Mouse (Mus musculus): ENCODE measurements around the gene Slc44a4. TPM values are rescaled to one million over a fixed set of nuclear protein-coding genes. Genes with fewer than 3 reads are reported as not detected.
"Not testable (repeated sequence)": the region's sequence is repeated elsewhere in the genome, so short reads cannot be mapped to it uniquely, and the experiment has no call there.

Gene Slc44a4
- polyA plus RNA-seq, 1 experiment from 2014 or later, result 0.08 TPM

- peak; percentile 92 for ATAC-seq (ENCODE audit: low FRiP score, low read depth)
- peak within 1 kb of the TSS; percentile 41; the same call in 1 of the 2 replicates for H3K9ac ChIP-seq (replicated peaks)
- WGBS, result under 1% methylated on average over 31 of the region's 33 CpGs
Observed at GRCm38 (mm10) chr17:34972069-34972749, 57.9 kb downstream of the Slc44a4 start, which contains the start of the genes Hspa1a and Hspa1l. Hspa1a (minus strand) TSS chr17:34972156. Hspa1l (plus strand) TSS chr17:34972703.

GRCm38 (mm10) chr17:34975581-34976492, 61.6 kb downstream of the Slc44a4 start:
- Histone ChIP-seq H3K36me3 (no peaks in the 10 kb centered on the region), H3K9ac (replicated peaks) (no peak overlapping the region), H3K9me3 (no peaks in the 10 kb centered on the region), H3K4me2 (replicated peaks) (no peak overlapping the region), H3K4me3 (no peak overlapping the region), H3K4me1 (peaks cover 9% of the 10 kb centered on the region), H3K27me3 (peaks cover 18% of the 10 kb centered on the region; the same call in 1 of the 2 replicates), H3K27ac (replicated peaks) (no peak overlapping the region)
- no peak for ATAC-seq (ENCODE audit: low FRiP score, low read depth)
- 84% methylated on average over 3 of the region's 3 CpGs for WGBS

More at GRCm38 (mm10) chr17:34972069-34972749, 57.9 kb downstream of the Slc44a4 start, which contains the start of the genes Hspa1a and Hspa1l:
- peak within 1 kb of the TSS; percentile 60 for H3K4me2 ChIP-seq (replicated peaks)
- H3K4me3 ChIP-seq, result peak within 1 kb of the TSS; percentile 35
- H3K36me3 ChIP-seq; H3K9me3 ChIP-seq; H3K27ac ChIP-seq (replicated peaks); H3K4me1 ChIP-seq: not testable (repeated sequence)
- peaks cover 45% of the 10 kb centered on the region for H3K27me3 ChIP-seq

GRCm38 (mm10) chr17:34977000-34977399, 62.7 kb downstream of the Slc44a4 start:
- ATAC-seq (ENCODE audit: low FRiP score, low read depth), result no peak
- peaks cover 13% of the 10 kb centered on the region for H3K4me1 ChIP-seq
- H3K9me3 ChIP-seq, result no peaks in the 10 kb centered on the region
- H3K4me2 ChIP-seq (replicated peaks), result no peak overlapping the region
- H3K36me3 ChIP-seq, result no peaks in the 10 kb centered on the region
- H3K27me3 ChIP-seq, result peaks cover 18% of the 10 kb centered on the region; the same call in 1 of the 2 replicates
- H3K27ac ChIP-seq (replicated peaks), result no peak overlapping the region
- H3K4me3 ChIP-seq, result no peak overlapping the region
- no peak overlapping the region for H3K9ac ChIP-seq (replicated peaks)
- WGBS, result 95% methylated on average over 20 of the region's 20 CpGs

GRCm38 (mm10) chr17:34978239-34978638, 64.0 kb downstream of the Slc44a4 start:
- no peak overlapping the region for H3K4me3 ChIP-seq
- ATAC-seq (ENCODE audit: low FRiP score, low read depth), result no peak
- H3K4me1 ChIP-seq, result peaks cover 18% of the 10 kb centered on the region
- H3K9ac ChIP-seq (replicated peaks), result no peak overlapping the region
- WGBS, result 89% methylated on average over 27 of the region's 27 CpGs
- H3K36me3 ChIP-seq, result no peaks in the 10 kb centered on the region
- no peaks in the 10 kb centered on the region for H3K9me3 ChIP-seq
- no peak overlapping the region for H3K4me2 ChIP-seq (replicated peaks)
- H3K27ac ChIP-seq (replicated peaks), result no peak overlapping the region
- H3K27me3 ChIP-seq, result peaks cover 10% of the 10 kb centered on the region; the same call in 1 of the 2 replicates

- Histone ChIP-seq H3K27me3 (no peaks in the 10 kb centered on the region), H3K9me3 (no peaks in the 10 kb centered on the region), H3K4me2 (replicated peaks) (no peak overlapping the region), H3K36me3 (0 out of 2 replicates have a peak, but pooled peaks cover under 1% of the 10 kb centered on the region), H3K27ac (replicated peaks) (no peak overlapping the region), H3K4me1 (peaks cover 18% of the 10 kb centered on the region), H3K4me3 (no peak overlapping the region), H3K9ac (replicated peaks) (0 out of 2 replicates have a peak overlapping the region, but pooled peaks have one; percentile 20)
- WGBS, result 94% methylated on average over 4 of the region's 4 CpGs
- no peak for ATAC-seq (ENCODE audit: low FRiP score, low read depth)
Observed at GRCm38 (mm10) chr17:34979631-34980030, 65.4 kb downstream of the Slc44a4 start.

Other genes starting within 250 kb of the Slc44a4 start
- gene Tnxb, start 243.9 kb upstream of the Slc44a4 start, polyA plus RNA-seq (2016; fragmentation: Nextera tagmentation; extraction: Ambion mirVana), result 0.04 and 0.05 TPM in 2 replicates
- 0.05 and 0.11 TPM in 2 replicates for gene C4b, start 170.6 kb upstream of the Slc44a4 start, polyA plus RNA-seq (2016; fragmentation: Nextera tagmentation; extraction: Ambion mirVana)
- gene Cyp21a1, start 109.9 kb upstream of the Slc44a4 start, polyA plus RNA-seq (2016; fragmentation: Nextera tagmentation; extraction: Ambion mirVana), result not detected in 2 replicates
- gene Stk19, start 77.5 kb upstream of the Slc44a4 start, polyA plus RNA-seq (2016; fragmentation: Nextera tagmentation; extraction: Ambion mirVana), result 26.1 and 30.8 TPM in 2 replicates
- 72.7 and 73.4 TPM in 2 replicates for gene Dxo, start 77.4 kb upstream of the Slc44a4 start, polyA plus RNA-seq (2016; fragmentation: Nextera tagmentation; extraction: Ambion mirVana)
- gene Skiv2l, start 64.3 kb upstream of the Slc44a4 start, polyA plus RNA-seq (2016; fragmentation: Nextera tagmentation; extraction: Ambion mirVana), result 67.4 and 71.5 TPM in 2 replicates
- 114 TPM in 2 replicates for gene Nelfe, start 64.1 kb upstream of the Slc44a4 start, polyA plus RNA-seq (2016; fragmentation: Nextera tagmentation; extraction: Ambion mirVana)
- 3.3 and 3.5 TPM in 2 replicates for gene Cfb, start 51.9 kb upstream of the Slc44a4 start, polyA plus RNA-seq (2016; fragmentation: Nextera tagmentation; extraction: Ambion mirVana)
- gene Zbtb12, start 35.0 kb upstream of the Slc44a4 start, polyA plus RNA-seq (2016; fragmentation: Nextera tagmentation; extraction: Ambion mirVana), result 11.4 and 15.1 TPM in 2 replicates
- not detected in 2 replicates for gene Gm20547, start 32.4 kb upstream of the Slc44a4 start, polyA plus RNA-seq (2016; fragmentation: Nextera tagmentation; extraction: Ambion mirVana)
- gene C2, start 16.2 kb upstream of the Slc44a4 start, polyA plus RNA-seq (2016; fragmentation: Nextera tagmentation; extraction: Ambion mirVana), result 0.86 and 2.1 TPM in 2 replicates
- 113 and 120 TPM in 2 replicates for gene Ehmt2, start 16.0 kb upstream of the Slc44a4 start, polyA plus RNA-seq (2016; fragmentation: Nextera tagmentation; extraction: Ambion mirVana)
- 20.4 and 20.7 TPM in 2 replicates for gene Neu1, start 16.8 kb downstream of the Slc44a4 start, polyA plus RNA-seq (2016; fragmentation: Nextera tagmentation; extraction: Ambion mirVana)
- gene Hspa1b, start 44.8 kb downstream of the Slc44a4 start, polyA plus RNA-seq (2016; fragmentation: Nextera tagmentation; extraction: Ambion mirVana), result 0.22 TPM in 1 of 2 replicates, not detected in the other
- gene Gm20481, start 55.4 kb downstream of the Slc44a4 start, polyA plus RNA-seq (2016; fragmentation: Nextera tagmentation; extraction: Ambion mirVana), result not detected in 2 replicates
- gene Hspa1a, start 57.7 kb downstream of the Slc44a4 start, polyA plus RNA-seq (2016; fragmentation: Nextera tagmentation; extraction: Ambion mirVana), result 2.3 and 2.8 TPM in 2 replicates
- 1.1 and 1.7 TPM in 2 replicates for gene Hspa1l, start 58.2 kb downstream of the Slc44a4 start, polyA plus RNA-seq (2016; fragmentation: Nextera tagmentation; extraction: Ambion mirVana)
- gene Lsm2, start 67.4 kb downstream of the Slc44a4 start, polyA plus RNA-seq (2016; fragmentation: Nextera tagmentation; extraction: Ambion mirVana), result 188 and 202 TPM in 2 replicates
- 139 and 142 TPM in 2 replicates for gene Vars, start 86.5 kb downstream of the Slc44a4 start, polyA plus RNA-seq (2016; fragmentation: Nextera tagmentation; extraction: Ambion mirVana)
- 0.14 and 0.23 TPM in 2 replicates for gene Vwa7, start 102.1 kb downstream of the Slc44a4 start, polyA plus RNA-seq (2016; fragmentation: Nextera tagmentation; extraction: Ambion mirVana)
- gene Sapcd1, start 113.5 kb downstream of the Slc44a4 start, polyA plus RNA-seq (2016; fragmentation: Nextera tagmentation; extraction: Ambion mirVana), result 5.2 and 6.8 TPM in 2 replicates
- gene Msh5, start 132.3 kb downstream of the Slc44a4 start, polyA plus RNA-seq (2016; fragmentation: Nextera tagmentation; extraction: Ambion mirVana), result 6.9 and 7.6 TPM in 2 replicates
- gene Clic1, start 135.5 kb downstream of the Slc44a4 start, polyA plus RNA-seq (2016; fragmentation: Nextera tagmentation; extraction: Ambion mirVana), result 145 and 165 TPM in 2 replicates
- gene Ddah2, start 144.6 kb downstream of the Slc44a4 start, polyA plus RNA-seq (2016; fragmentation: Nextera tagmentation; extraction: Ambion mirVana), result 595 and 615 TPM in 2 replicates
- not detected in 2 replicates for gene Ly6g6c, start 150.9 kb downstream of the Slc44a4 start, polyA plus RNA-seq (2016; fragmentation: Nextera tagmentation; extraction: Ambion mirVana)
- gene Mpig6b, start 151.7 kb downstream of the Slc44a4 start, polyA plus RNA-seq (2016; fragmentation: Nextera tagmentation; extraction: Ambion mirVana), result 0.52 and 0.93 TPM in 2 replicates
- gene Ly6g6e, start 162.4 kb downstream of the Slc44a4 start, polyA plus RNA-seq (2016; fragmentation: Nextera tagmentation; extraction: Ambion mirVana), result 0.24 TPM in 1 of 2 replicates, not detected in the other
- gene Ly6g6d, start 163.6 kb downstream of the Slc44a4 start, polyA plus RNA-seq (2016; fragmentation: Nextera tagmentation; extraction: Ambion mirVana), result 1.1 and 1.7 TPM in 2 replicates
- gene Ly6g6f, start 171.1 kb downstream of the Slc44a4 start, polyA plus RNA-seq (2016; fragmentation: Nextera tagmentation; extraction: Ambion mirVana), result 0.47 TPM in 2 replicates
- gene Abhd16a, start 174.8 kb downstream of the Slc44a4 start, polyA plus RNA-seq (2016; fragmentation: Nextera tagmentation; extraction: Ambion mirVana), result 69.0 and 72.3 TPM in 2 replicates
- not detected in 2 replicates for gene Ly6g5c, start 193.8 kb downstream of the Slc44a4 start, polyA plus RNA-seq (2016; fragmentation: Nextera tagmentation; extraction: Ambion mirVana)
- gene Ly6g5b, start 201.0 kb downstream of the Slc44a4 start, polyA plus RNA-seq (2016; fragmentation: Nextera tagmentation; extraction: Ambion mirVana), result 1.0 and 1.5 TPM in 2 replicates
- 22.2 and 26.4 TPM in 2 replicates for gene Gpank1, start 207.0 kb downstream of the Slc44a4 start, polyA plus RNA-seq (2016; fragmentation: Nextera tagmentation; extraction: Ambion mirVana)
- gene Csnk2b, start 207.6 kb downstream of the Slc44a4 start, polyA plus RNA-seq (2016; fragmentation: Nextera tagmentation; extraction: Ambion mirVana), result 279 TPM in 2 replicates
- gene D17H6S53E, start 211.9 kb downstream of the Slc44a4 start, polyA plus RNA-seq (2016; fragmentation: Nextera tagmentation; extraction: Ambion mirVana), result 8.0 and 9.1 TPM in 2 replicates
- gene Apom, start 217.6 kb downstream of the Slc44a4 start, polyA plus RNA-seq (2016; fragmentation: Nextera tagmentation; extraction: Ambion mirVana), result 0.65 and 1.5 TPM in 2 replicates
- gene Bag6, start 220.7 kb downstream of the Slc44a4 start, polyA plus RNA-seq (2016; fragmentation: Nextera tagmentation; extraction: Ambion mirVana), result 84.0 and 95.3 TPM in 2 replicates